Mouse (Mus musculus) naive thymus-derived CD4-positive, alpha-beta T cell, adult 5 months (primary cell): Measurements from ENCODE around the gene Fam71e1. TPM values are rescaled to one million over a fixed set of nuclear protein-coding genes. Genes with fewer than 3 reads are reported as not detected.

Experiments used
- polyA plus RNA-seq: library from polyadenylated mRNA; unstranded; fragments of 100-300 nt; shearing (Covaris generic); gene quantifications from one replicate; pipeline ENCODE4 v1.2.1, GENCODE M21; 2017

The Fam71e1 gene
- polyA plus RNA-seq = 3.1 TPM

DNA sequence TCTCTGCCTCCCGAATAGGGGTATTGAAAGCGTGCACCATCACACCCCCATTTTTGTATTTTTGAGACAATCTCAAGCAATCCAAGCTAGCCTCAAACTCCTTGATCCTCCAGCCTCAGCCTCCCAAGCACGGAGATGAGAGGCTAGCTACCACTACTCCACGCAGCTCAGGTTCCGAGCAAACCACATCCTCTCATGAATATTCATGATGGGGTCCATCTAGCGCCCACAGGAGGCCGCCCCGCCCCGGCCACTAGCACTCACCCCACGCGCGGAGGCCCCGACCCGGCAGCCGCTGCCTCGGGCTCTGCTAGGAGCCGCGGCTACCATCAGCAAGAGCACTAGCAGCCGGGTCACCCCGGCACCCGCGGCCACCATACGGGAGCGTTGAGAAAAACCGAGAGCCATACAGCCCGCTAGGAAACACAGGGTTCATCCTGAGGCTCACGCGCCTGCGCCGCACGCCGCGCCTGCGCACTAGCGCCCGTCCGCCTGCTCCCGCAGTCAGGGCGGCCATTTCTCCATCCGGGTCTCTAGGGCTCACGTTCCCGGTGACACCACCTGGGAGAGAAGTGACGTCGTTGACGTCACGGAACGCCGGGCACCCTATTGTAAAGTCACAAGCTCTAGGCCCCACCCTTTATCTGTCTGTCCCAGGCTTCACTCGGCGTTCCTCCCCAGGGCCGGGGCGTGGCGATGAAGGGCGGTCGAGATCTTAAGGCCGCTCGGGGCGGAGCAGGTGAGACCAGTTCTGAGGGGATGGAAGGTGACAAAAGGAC, at the start of gene Fam71e1, which contains the start of gene Emc10:
TSS of gene Fam71e1 (plus strand) at position 590 of the 779 bp plus-strand sequence.
TSS of gene Emc10 (minus strand) at position 538 of the 779 bp plus-strand sequence.

DNA sequence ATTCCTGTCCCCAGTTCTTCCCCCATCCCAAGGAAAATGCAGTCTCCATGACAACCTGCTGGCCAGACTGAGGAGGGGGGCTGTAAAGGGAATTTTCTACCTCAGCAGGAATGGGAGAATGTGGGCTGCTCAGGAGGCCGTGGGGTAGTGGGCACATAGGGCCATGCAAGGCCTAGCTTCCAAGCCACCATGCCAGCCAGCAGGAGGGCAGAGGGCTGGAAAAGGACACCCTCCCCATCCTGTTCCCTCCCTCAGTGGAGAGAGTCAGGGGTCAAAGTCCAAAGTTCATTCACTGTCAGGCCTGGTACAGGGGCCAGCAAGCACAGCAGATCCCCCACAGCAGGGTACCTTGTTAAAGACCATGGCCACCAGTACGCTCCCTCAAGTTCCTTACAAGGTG, 31.3 kb upstream of the Fam71e1 start, which contains the start of gene Aspdh:
TSS of gene Aspdh (plus strand) at position 281 of the 400 bp plus-strand sequence.

DNA sequence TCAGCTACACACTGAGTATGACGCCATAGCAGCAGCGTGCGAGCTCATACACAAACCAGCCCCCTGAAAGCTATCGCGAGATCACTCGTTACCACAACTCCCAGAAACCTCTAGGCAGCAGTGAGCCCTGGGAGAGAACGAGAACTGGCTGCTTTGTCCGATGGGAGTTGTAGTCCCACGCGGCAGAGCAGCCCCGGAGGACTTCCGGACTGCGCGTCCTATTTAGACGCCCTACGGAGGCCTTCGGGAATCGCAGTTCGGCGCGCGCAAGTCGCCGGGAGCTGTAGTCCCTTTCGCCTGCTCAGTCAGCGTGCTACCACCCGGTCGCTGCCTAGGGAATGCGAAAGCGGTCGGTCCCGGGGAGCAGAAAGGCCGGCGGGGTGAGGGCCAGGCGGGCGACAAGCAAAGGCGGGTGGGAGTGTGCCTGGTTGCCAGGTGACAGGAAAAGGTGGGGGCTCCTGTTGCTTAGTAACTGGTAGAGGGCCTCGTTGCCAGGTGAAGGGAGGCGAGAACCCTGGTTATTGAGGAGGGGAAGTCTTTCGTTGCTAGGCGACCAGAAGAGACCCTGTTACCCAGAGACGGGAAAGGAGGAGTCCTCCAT, 28.5 kb upstream of the Fam71e1 start, which contains the start of gene Josd2:
TSS of gene Josd2 (plus strand) at position 170 of the 601 bp plus-strand sequence.

GRCm38 (mm10) chr7:44524502-44524901, 28.1 kb downstream of the Fam71e1 start, which contains the start of gene Mybpc2:
Gene Mybpc2 (minus strand): TSS chr7:44524656.

GRCm38 (mm10) chr7:44531946-44532732, 35.8 kb downstream of the Fam71e1 start, which contains the start of gene Spib:
Gene Spib (minus strand): TSS chr7:44532071.

GRCm38 (mm10) chr7:44548497-44549087, 52.2 kb downstream of the Fam71e1 start, which contains the start of gene Pold1:
Gene Pold1 (minus strand): TSS chr7:44548849.

Other genes starting within 250 kb of the Fam71e1 start
- 1.1 TPM for gene 1700028J19Rik, start 249.9 kb upstream of the Fam71e1 start, polyA plus RNA-seq
- 266 TPM for gene 2410002F23Rik, start 249.9 kb upstream of the Fam71e1 start, polyA plus RNA-seq
- gene Acp4, start 239.2 kb upstream of the Fam71e1 start, polyA plus RNA-seq = not detected
- gene Gm15517, start 235.1 kb upstream of the Fam71e1 start, polyA plus RNA-seq = not detected
- gene Clec11a, start 189.7 kb upstream of the Fam71e1 start, polyA plus RNA-seq = 0.46 TPM
- gene Shank1, start 186.3 kb upstream of the Fam71e1 start, polyA plus RNA-seq = 0.09 TPM
- gene Syt3, start 112.5 kb upstream of the Fam71e1 start, polyA plus RNA-seq = 0.49 TPM
- 0.66 TPM for gene 1700008O03Rik, start 110.8 kb upstream of the Fam71e1 start, polyA plus RNA-seq
- not detected for gene Lrrc4b, start 67.6 kb upstream of the Fam71e1 start, polyA plus RNA-seq
- not detected for gene Aspdh, start 31.2 kb upstream of the Fam71e1 start, polyA plus RNA-seq
- gene Josd2, start 28.6 kb upstream of the Fam71e1 start, polyA plus RNA-seq = 69.6 TPM
- 180 TPM for gene Emc10, start 52 bp upstream of the Fam71e1 start, polyA plus RNA-seq
- not detected for gene Mybpc2, start 28.1 kb downstream of the Fam71e1 start, polyA plus RNA-seq
- gene Spib, start 35.5 kb downstream of the Fam71e1 start, polyA plus RNA-seq = not detected
- gene Pold1, start 52.3 kb downstream of the Fam71e1 start, polyA plus RNA-seq = 59.9 TPM
- gene Nr1h2, start 57.4 kb downstream of the Fam71e1 start, polyA plus RNA-seq = 222 TPM
- not detected for gene Napsa, start 75.8 kb downstream of the Fam71e1 start, polyA plus RNA-seq
- gene Kcnc3, start 94.1 kb downstream of the Fam71e1 start, polyA plus RNA-seq = not detected
- not detected for gene Myh14, start 174.3 kb downstream of the Fam71e1 start, polyA plus RNA-seq
- not detected for gene Izumo2, start 212.2 kb downstream of the Fam71e1 start, polyA plus RNA-seq